Mouse (Mus musculus) erythroblast, embryonic 14.5 days (primary cell): Measurements from ENCODE around the gene Megf11. TPM values are rescaled to one million over a fixed set of nuclear protein-coding genes. Genes with fewer than 3 reads are reported as not detected.
"Not testable (repeated sequence)": the region's sequence is repeated elsewhere in the genome, so short reads cannot be mapped to it uniquely, and the experiment has no call there.

Source experiments
- H3K27me3 ChIP-seq: 2 replicates; pipeline ENCODE4 v1.6.1; 2012; ENCODE audit warnings: inconsistent platforms; ENCODE audit not compliant: control insufficient read depth
- H3K36me3 ChIP-seq: 2 replicates; pipeline ENCODE4 v1.6.1; 2012; ENCODE audit warnings: mild to moderate bottlenecking, inconsistent platforms; ENCODE audit not compliant: control insufficient read depth
- H3K4me1 ChIP-seq: 2 replicates; pipeline ENCODE4 v1.6.1; 2012; ENCODE audit warnings: inconsistent platforms; ENCODE audit not compliant: control insufficient read depth
- H3K4me3 ChIP-seq: replicated peaks from 2 replicates; pipeline ENCODE3; 2012; ENCODE audit warnings: moderate library complexity, mild to moderate bottlenecking, inconsistent platforms
- H3K9me3 ChIP-seq: 2 replicates; pipeline ENCODE4 v1.6.1; 2012; ENCODE audit warnings: low read length, inconsistent platforms, mixed read lengths; ENCODE audit not compliant: control insufficient read depth
- GATA1 ChIP-seq: IDR thresholded peaks from 2 replicates; pipeline ENCODE4 v1.6.1; 2012; ENCODE audit warnings: low read length, inconsistent platforms, mixed read lengths
- TAL1 ChIP-seq: IDR thresholded peaks from 3 replicates; pipeline ENCODE4 v1.6.1; 2012; ENCODE audit warnings: low read length, inconsistent platforms, mixed read lengths
- polyA plus RNA-seq: library from polyadenylated mRNA; stranded (reverse); fragments of >175 nt; gene quantifications from 2 replicates; pipeline ENCODE4 v1.2.3, GENCODE M21; 2012

The Megf11 gene
- polyA plus RNA-seq, 1 experiment, result not detected

GRCm38 (mm10) chr9:64654723-64655122 lies 269.3 kb downstream of the Megf11 start:
- Histone ChIP-seq H3K4me3 (no peak overlapping the region), H3K4me1 (no peaks in the 10 kb centered on the region), H3K27me3 (no peaks in the 10 kb centered on the region), H3K9me3 (no peaks in the 10 kb centered on the region), H3K36me3 (no peaks in the 10 kb centered on the region)
- TF ChIP-seq GATA1, result no peak
- TF ChIP-seq TAL1, result no peak

DNA sequence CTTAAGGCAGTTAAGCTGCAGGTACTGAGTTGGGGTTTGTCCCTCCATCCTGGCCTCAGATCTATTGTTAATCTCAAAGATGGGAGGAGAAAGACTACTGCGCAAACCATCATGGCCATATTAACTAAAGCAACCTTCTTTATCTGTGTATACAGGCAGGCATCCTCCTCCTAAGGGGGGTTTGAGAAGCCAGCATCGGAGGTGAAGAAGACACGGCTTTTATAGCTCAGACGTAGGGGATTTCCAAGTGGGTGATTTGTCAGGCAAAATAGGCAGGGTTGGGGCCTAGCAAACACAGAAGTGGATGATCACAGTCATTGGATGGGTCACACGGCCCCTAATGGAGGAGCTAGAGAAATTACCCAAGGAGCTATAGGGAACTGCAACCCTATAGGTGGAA lies 271.2 kb downstream of the Megf11 start:
- TF ChIP-seq TAL1 (no peak), GATA1 (no peak)
- H3K9me3 ChIP-seq, result no peaks in the 10 kb centered on the region
- H3K36me3 ChIP-seq, result no peaks in the 10 kb centered on the region
- no peaks in the 10 kb centered on the region for H3K27me3 ChIP-seq
- no peaks in the 10 kb centered on the region for H3K4me1 ChIP-seq
- no peak overlapping the region for H3K4me3 ChIP-seq

- Histone ChIP-seq H3K4me3 (no peak overlapping the region), H3K36me3 (no peaks in the 10 kb centered on the region), H3K27me3 (no peaks in the 10 kb centered on the region), H3K4me1 (no peaks in the 10 kb centered on the region), H3K9me3 (no peaks in the 10 kb centered on the region)
- no peak for TF ChIP-seq TAL1
- TF ChIP-seq GATA1, result no peak
Observed at GRCm38 (mm10) chr9:64660222-64660621, 274.8 kb downstream of the Megf11 start.

- Histone ChIP-seq H3K9me3 (no peaks in the 10 kb centered on the region), H3K27me3 (no peaks in the 10 kb centered on the region), H3K4me3 (no peak overlapping the region), H3K36me3 (no peaks in the 10 kb centered on the region), H3K4me1 (no peaks in the 10 kb centered on the region)
- TF ChIP-seq GATA1 (no peak), TAL1 (no peak)
Observed at GRCm38 (mm10) chr9:64664612-64665011, 279.2 kb downstream of the Megf11 start.

- H3K36me3 ChIP-seq, result no peaks in the 10 kb centered on the region
- H3K9me3 ChIP-seq, result no peaks in the 10 kb centered on the region
- no peak for TF ChIP-seq GATA1
- TF ChIP-seq TAL1, result no peak
- H3K27me3 ChIP-seq, result no peaks in the 10 kb centered on the region; the same call in 1 of the 2 replicates
- H3K4me1 ChIP-seq, result peaks cover 7% of the 10 kb centered on the region
- no peak overlapping the region for H3K4me3 ChIP-seq
Observed at GRCm38 (mm10) chr9:64666549-64666948, 281.1 kb downstream of the Megf11 start.

DNA sequence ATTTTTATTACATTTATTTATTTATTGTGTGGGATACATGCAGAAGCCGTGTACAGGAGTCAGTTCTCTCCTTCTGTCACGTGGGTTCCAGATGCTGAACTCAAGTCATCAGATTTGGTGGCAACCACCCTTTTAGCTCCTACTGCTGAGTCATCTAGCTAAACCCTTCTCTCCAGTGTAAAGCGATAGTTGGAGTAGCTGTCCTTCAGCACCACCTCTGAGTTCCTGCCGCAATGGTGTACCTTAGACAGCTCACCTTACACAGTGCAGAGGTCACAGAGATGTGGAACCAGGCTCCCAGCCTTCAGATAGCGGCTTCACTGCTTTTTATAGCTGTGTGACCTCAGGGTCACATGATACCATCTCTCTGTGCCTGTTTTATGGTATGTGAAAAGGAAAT lies 282.1 kb downstream of the Megf11 start:
- peaks cover 14% of the 10 kb centered on the region for H3K4me1 ChIP-seq
- H3K27me3 ChIP-seq, result no peaks in the 10 kb centered on the region; the same call in 1 of the 2 replicates
- H3K36me3 ChIP-seq, result no peaks in the 10 kb centered on the region
- no peak for TF ChIP-seq TAL1
- TF ChIP-seq GATA1, result no peak
- no peak overlapping the region for H3K4me3 ChIP-seq
- H3K9me3 ChIP-seq, result no peaks in the 10 kb centered on the region

DNA sequence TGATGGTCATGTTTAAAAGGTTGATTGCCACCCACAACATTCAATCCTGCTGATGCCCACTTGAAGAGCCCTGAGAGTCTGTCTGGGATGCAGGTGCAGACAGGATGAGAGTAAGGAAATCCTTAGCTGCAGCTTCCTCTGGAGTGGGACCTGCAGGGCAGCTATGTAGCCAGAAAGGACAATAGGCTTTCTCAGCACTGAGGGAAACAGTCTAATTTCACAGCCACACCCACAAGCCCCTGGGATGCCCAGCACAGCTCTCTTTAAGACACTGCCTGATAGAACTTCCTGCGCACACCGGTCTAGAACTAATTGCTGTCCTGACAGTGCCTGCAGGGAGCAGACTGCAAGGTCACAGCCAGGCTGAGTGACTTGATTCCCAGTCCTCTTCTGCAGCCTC lies 282.6 kb downstream of the Megf11 start:
- peaks cover 14% of the 10 kb centered on the region for H3K4me1 ChIP-seq
- TF ChIP-seq TAL1, result no peak
- no peak for TF ChIP-seq GATA1
- no peaks in the 10 kb centered on the region for H3K9me3 ChIP-seq
- H3K27me3 ChIP-seq, result no peaks in the 10 kb centered on the region; the same call in 1 of the 2 replicates
- H3K4me3 ChIP-seq, result no peak overlapping the region
- no peaks in the 10 kb centered on the region for H3K36me3 ChIP-seq

DNA sequence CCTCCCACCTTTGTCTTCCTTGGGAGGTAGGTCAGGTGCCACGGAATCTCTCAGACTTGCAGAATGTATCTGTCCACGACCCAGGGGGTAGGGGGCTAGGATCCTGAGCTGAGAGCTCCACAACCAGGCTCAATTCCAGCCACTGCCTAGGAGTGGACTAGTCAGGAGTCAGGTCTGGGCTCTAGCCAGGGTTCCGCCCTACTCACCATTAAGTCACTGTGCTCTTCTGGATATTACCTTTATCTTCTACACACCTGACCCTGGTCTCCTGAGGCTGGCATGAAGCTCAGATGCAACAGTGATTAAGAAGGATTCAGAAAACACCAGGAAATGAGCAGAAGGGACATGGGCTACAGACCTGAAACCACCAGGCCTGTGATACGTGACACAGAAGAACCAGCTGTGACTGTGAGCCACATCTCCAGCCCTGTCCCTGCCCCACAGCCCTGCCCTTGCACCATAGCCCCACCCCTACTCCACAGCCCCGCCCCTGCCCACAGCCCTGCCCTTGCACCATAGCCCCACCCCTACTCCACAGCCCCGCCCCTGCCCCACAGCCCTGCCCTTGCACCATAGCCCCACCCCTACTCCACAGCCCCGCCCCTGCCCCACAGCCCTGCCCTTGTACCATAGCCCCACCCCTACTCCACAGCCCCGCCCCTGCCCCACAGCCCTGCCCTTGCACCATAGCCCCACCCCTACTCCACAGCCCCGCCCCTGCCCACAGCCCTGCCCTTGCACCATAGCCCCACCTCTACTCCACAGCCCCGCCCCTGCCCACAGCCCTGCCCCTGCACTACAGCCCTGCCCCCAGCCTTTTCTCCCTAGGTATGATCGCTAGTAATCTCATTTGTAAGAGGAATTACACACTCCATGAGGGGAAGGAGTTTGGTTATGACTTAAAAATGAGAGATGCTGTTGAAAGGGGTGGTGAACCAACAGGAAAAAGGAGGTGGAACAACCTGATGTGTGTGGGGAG lies 286.2 kb downstream of the Megf11 start:
- H3K36me3 ChIP-seq, H3K27me3 ChIP-seq, H3K4me3 ChIP-seq, H3K9me3 ChIP-seq: not testable (repeated sequence)
- peaks cover 14% of the 10 kb centered on the region for H3K4me1 ChIP-seq

- Histone ChIP-seq H3K27me3 (no peaks in the 10 kb centered on the region), H3K36me3 (no peaks in the 10 kb centered on the region), H3K4me1 (no peaks in the 10 kb centered on the region), H3K4me3 (no peak overlapping the region), H3K9me3 (no peaks in the 10 kb centered on the region)
- TF ChIP-seq GATA1, result no peak
- TF ChIP-seq TAL1, result no peak
Observed at GRCm38 (mm10) chr9:64687122-64688014, 301.9 kb downstream of the Megf11 start.
